Mouse (Mus musculus) MEL-GATA-1-ER (cell line): Measurements from ENCODE around the gene Mitf.

Source experiments
- DNase-seq: peaks from one replicate; pipeline ENCODE4 v3.0.0-alpha.2; 2012; ENCODE audit warnings: low read depth; ENCODE audit errors: extremely low read depth

Mitf gene

DNA sequence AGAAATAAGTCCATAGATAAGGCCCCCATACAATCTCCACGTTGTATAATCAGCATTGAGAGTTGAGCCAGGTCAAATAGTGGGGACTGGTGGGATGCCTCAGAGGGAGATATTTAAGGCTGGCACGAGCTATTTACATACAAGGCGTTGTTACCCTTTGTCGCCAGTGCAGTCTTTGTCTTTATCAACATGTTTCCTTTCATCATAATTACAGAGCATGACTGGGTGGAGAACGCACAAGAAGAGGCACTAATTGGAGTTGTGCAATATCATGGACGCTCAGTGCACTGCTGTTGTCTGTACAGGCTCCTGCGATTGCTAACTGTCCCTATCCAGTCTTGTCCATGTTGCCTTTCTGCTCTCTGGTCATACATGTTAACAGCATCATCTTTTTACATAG is 15.0 kb downstream of the Mitf start:
- no peak for DNase-seq

DNA sequence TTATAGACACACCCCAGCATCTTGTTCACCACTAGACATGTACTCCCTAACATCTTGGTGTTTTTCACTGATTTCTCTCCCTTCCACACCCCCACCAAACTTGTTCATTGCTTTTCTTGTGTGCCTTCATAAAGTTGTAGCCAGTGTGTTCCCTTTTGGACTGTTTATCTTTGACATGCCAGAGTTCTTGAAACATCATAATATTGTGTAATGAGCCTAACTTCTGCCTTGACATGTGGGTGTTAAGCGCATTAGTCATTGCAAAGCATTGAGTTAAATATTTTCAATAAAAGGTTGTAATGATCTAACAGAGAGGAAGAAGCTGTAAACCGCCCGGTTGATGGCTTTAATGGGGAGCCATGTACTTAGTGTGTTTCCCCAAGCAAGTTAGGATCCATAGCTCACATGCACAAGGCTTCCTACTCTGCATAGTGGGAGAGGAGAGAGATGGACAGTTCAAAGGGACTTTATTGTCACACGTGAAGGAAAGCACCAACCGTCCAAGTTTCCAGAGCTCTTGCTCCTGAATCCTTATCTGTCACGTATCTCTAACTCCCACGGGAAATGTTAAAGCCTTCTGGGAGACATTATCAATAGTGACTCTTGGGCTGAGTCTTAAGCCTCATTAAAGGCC is 19.9 kb downstream of the Mitf start:
- no peak for DNase-seq

DNA sequence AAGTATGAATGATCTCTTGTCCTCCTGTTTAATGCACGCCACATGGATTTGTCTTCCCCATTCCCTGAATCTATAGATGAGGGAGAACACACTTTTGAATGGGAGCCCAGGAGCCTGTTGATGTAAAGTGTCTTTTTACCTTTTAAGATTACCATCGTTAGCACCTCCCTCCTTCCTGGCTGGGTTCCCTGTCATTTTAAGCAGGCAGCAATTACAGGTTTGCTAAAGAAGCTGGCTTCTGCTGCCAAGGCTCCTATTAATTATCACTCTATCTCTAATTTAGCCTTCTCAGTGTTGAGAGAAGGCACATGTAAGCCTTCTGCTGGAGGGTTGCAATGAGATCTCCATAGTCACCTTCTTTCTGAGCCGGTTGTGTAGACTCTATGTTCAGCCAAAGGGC is 21.2 kb downstream of the Mitf start:
- no peak for DNase-seq

DNA sequence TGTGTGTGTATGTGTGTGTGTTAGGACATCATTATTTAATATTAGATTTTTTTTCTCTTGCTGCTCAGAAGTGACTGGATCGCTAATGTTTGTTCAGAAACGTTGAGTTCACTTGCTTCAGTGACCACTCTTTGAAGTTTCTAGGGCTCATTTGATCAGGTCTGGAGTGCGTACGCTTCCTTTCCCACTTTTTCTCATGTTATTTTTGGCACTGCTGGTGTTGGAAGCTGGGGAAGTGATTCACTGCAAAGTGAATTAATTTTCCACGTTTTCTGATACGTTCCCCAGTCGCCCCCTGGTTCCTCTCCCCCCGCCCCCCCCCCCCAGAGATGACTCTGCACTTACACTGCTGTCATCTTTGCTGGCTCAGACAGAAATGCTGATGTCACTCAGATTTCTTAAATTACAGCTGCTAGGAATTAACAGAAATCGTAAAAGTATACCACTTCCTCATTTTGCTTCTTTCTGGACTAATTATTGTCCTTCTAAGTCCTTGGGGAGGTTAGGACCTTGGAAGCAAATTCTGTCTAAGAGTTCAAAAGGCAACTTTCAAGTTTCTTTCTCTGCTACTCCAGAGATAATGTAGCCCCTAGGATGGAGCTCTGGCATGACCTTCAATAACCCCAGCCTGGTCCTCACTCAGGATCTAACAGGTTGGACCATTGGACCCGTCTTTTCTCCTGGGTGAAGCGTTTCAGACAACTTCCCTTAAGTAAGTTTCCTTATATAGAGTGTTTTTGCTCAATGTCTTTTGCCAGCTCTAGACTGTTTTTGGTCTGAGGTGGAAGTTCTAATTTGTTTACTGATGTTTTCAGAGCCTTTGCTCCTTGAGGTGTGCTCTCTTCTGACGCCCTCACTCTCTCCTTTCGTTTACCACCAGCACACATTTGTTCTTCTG is 22.2 kb downstream of the Mitf start:
- peak; percentile 26 for DNase-seq

DNA sequence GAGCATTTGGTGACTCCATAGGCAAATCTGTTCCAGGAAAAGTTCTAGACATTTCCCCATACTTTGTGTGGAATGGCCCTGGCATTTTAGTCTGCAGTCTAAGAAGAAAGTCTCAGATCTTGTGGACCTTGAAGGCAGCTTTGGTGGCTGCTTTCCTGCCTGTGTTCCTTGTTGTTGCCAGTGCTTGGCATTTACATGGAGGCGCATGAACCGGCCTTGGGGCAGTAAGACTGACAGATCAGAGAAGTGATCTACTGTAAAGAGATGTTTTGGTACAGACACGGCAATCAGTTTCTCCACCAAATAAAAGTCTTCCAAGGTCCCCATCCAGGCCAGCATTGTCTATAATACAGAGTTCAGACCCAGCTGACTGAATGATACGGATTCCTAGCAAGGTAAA is 25.6 kb downstream of the Mitf start:
- no peak for DNase-seq

DNA sequence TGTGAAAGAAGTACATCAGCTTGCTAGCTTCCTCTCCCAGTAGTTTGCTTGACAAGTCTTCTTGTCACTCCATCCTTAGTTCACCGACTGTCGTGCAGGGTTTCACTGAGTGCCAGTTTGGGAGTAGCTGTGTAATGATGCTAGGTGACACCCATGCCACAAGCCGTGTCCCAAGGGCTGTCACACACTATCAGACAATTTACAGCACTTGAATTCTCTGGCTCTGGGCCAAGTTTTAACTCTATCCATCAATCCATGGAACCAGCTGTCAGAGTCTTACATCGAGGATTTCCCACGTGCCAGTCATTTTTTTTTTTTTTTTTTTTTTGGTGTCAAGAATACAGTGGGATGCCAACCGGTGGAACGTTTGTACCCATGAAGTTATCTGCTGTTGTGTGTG is 29.3 kb downstream of the Mitf start:
- DNase-seq, result no peak

DNA sequence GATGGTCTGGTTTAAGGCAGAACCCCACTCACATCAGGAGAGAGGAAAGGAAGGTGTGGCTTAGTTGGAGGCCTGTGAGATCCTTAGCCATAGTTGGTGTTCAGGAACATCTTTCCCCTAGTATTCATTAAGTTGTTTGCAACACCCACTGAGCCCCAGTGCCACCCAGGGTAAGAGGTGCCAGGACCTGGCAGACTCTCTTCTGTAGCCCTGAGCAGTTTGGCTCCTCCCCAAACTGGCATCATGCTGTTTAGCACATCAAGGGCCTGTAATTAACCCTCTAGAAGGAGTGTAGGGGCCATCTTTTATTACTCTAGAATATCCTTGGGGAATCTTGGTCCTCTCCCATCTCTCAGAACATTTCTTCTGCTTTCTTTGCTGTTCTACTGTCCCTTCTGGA is 30.9 kb downstream of the Mitf start:
- DNase-seq, result no peak

DNA sequence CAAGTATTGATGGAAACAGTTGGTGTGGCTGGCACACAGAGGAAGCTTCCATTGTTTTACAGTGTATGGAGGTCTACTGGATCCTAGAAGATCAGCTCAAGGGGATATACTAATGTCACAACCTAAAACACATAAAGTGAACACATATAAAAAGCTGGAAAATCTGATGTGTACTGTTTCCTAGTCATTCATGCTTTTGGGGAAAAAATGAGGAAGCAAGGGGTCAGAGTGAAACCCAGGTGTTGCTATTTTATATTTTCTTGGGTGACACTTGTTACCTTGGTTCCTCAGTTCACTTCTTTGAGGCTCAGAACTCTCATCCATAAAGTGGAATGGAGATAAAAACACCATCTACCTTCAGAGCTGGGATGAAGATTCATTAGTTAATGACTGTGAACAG is 32.7 kb downstream of the Mitf start:
- DNase-seq, result no peak

DNA sequence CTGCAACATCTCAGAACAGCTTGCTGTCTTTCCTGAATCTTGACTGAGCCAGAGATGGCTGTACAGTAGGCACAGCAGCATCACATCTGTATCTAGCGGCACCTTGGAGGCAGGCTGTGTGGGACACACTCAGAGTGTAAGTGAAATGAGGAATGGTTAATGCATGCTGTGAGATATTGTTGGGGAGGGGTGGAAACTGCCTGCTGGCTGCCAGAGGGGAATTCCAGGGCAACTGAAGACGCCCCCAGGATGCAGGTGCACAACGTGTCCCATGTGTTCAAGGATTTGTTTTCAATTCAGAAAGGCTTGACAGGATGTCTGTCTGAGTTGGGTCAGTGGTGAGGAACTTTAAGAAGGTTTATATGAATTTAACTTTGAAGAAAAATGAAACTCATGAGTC is 37.3 kb downstream of the Mitf start:
- no peak for DNase-seq

DNA sequence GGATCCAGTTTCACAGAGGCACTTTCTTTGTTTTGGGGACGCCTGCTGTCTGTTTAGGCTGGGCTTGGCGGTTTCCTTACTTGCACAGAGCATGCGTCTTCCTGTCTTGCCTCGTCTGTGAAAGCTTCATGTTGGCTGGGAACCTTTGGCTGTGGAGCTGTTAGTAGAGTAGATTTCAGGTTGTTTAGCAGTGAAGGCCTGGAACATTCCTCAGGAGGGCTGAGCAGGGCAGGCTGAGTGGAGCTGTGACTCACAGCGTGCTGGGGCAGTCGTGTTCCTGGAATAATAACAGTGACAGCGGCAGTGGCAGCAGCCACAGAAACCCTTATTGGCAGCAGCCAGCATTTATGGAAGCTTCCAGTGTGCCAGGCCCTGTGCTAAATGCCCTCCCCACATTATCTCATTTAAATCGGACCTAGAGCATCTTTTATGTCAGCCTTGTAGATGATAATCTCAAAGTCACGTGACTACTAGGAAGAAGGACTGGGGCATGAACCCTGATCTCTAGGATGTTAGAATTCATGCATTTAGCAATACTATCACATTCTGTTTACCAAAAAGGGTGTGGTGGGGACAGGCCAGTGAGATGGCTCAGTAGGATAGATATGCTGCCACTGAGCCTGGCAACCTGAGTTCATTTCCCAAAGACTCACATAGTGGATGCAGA is 41.5 kb downstream of the Mitf start:
- DNase-seq, result no peak

DNA sequence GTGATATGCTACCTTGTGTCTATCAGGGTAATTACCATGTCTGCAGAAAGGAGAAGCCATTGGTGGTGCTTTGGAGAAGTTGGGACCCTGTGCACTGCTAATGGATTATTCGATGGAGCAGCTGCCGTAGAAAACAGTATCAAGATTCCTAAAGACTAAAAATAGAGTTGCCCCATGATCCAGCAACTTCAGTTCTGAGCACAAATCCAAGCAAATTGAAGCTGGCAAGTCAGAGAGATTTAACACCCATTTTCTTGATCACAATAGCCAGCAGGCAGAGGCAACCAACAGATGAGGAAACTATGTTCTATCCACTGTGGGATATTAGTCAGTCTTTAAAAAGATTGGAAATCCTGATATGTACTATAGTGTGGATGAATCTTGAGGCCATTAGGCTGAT is 47.4 kb downstream of the Mitf start:
- no peak for DNase-seq

DNA sequence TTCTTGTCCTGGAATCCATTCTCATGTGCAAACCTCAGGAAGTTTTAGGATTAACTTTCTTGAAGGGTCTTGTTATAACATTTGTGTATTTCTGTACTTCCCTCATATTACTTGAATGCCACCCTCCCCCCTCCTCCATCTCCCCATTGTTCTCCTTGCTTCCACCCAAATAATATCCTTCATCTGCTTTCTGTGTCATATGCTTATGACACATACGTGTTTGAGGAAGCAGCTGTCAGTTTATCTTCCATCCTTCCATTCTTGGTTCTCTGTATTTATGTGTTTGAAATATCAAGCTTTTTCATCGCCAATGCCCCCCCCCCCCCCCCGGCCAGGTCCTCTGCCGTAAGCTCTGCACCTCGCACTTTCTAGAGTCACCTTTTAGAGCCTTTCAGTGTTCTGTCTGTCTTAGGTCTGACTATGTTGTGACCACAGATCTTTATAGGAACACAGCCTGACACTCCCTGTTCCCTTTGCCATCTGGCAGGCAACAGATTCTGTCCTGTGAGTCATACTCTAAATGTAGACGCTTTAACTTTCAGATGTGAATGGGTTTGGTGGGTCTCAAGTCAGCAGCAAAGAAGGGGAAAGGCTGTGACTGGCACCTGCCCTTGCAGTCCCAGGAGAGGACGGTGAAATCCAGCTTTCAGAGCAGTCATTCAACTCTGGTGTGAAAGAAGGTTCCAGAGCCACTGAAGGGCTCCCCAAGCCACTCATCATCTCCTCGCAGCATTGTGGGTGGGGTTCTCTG is 48.7 kb downstream of the Mitf start:
- no peak for DNase-seq

DNA sequence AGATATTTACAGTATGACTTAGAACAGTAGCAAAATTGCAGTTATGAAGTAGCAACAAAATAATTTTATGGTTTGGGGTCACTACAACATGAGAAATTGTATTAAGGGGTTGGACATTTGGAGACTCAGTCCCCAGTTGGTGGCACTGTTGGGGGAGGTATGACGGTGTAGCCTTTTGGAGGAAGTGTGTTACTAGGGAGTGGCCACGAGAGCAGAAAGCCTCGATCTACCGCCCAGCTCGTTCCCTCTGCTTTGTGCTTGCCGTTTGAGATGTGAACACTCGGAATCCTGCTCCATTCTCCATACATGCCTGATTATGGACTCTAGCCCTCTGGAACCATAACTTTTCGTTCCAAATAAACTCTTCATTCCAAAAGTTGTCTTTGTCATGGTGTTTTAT is 49.6 kb downstream of the Mitf start:
- peak; percentile 27 for DNase-seq

DNA sequence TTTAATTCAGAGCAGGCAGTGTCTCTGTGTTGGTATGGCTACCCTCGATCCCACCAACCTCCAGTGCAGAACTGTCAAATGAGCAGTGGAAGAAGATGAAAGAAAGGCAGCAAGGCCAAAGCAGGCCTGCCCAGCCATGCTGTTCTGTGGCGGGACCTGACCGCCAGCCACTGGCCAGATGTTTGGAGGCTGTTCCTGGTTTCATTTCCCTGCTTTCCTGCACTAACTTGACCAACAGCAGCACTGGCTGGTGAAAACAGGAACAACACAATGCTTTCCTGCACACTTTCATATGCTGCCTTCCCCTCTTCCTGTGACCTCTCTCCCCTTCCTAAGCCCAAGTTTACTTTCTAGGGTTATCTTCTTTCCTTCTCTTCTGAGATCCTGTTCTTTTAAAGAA is 50.8 kb downstream of the Mitf start:
- no peak for DNase-seq

DNA sequence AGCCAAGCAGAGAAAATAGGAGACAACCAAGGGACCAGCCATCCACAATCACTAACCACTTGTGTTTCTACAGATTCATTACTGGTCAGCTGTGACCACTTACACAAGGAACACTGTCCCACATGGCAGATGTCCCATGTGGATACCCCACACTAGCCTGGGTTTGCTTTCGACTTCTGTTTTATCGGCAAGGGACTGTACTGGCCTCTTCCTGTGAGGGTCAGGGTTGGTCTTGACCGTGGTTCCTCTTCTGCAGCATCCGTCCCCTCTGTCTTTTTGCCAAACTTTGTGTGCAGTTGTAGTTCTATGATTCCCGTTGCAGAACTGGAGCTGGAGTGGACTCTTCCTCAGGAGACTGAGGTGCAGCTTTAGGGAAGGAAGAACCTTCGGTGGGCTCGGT is 59.7 kb downstream of the Mitf start:
- DNase-seq, result no peak

DNA sequence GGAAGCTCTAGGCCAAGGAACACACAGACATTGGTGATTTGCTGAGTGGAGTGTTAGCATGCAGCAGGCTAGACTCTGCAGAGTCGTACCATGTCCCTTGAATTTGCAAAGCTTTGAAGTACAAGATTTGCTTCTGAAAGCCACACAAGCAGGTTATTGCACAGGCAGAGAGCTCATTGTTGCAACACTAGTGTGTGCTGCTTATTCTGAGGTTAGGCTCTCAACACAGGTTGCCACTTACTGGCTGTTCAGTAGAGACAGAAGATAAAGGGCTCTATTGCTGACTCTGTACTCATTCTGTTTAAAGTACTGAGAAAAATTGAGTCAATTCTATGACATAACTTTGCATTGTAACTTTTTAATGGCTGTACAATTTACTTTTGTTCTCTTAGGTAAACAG is 61.2 kb downstream of the Mitf start:
- DNase-seq, result no peak

DNA sequence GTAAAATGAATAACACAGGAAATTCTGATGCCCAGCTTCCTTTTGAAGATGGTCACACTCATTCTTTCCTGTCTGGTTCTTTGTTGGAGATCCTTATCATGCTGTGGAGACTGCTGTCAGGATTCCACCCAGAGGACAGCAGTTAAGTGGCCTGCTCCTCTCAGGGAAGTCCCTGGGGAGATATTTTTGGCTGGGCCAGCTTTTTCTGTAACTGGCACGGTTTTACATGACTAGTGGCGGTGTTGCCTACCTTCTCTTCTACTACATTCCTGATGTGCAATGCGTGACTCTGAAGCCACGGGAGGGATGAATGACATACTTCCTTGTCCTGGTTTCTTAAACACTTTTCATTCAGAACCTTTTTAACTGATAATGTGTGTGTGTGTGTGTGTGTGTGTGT is 63.1 kb downstream of the Mitf start:
- no peak for DNase-seq

DNA sequence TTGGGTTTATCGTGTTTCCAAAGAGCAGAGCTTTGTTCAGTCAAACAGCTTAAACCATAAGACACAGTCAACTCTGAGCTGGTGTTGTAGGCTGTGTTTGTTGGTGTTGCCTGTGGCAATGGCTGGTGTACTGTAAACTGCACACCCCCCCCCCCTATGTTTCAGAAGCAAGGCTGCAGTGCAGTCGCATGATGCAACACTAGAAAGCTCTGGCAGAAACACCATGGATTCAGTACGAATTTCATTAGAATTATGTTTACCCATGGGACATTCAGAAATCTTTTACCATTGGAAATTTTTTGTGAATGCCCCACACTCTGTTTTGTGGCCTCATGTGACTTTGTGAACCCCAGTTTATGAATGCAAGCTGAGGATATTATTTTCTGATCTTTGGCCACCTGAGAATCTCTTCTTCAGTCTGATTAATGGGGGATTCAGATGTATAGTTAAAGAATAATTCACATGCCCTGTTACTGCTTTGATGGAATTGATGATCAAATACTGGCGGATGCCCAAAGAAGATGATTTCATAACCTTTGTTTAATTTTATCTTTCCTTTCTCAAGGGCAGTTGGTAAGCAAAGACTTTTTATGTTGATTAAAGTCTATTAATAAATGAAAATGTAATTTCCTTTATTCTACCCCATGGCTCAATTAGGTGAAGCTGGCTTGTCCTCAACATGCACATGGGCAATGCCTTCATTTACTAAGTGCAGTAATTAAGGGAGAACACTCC is 64.6 kb downstream of the Mitf start:
- DNase-seq, result no peak

DNA sequence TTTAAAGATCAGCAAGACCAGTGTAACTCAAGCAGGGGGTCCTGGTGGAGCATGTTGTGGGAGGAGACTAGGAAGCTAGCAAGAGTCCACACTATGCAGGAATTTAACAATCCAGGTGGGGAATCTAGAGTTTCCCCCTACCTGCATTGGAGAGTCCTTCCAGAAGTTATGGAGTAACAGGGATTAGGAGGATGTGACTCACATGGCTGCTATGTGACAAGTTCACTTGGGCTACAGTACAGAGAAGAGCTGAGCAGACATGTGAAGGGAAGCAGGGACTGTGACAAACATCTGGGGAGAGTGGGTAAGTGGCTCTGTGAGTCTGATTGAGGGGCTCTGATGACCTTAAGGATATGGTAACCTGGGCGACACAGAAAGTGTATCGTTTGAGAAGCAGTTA is 66.2 kb downstream of the Mitf start:
- DNase-seq, result no peak

DNA sequence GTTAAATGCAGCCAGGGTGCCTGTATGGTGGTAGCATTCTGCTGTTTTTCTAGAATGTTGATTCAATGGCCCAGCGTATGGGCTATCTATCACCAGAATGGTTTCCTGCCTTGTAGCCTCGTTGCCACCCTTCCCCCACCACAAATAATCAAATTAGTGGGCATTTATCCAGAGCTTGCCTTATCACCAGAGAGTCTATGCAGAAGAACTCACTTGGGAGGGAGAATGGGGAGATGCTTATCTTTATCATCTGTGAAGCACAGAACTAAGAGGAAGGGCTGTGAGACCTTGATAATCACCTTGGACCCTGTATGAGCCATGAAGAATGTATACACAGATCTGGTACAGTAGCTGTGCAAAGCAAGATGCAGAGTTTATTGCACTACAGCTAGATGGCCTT is 70.1 kb downstream of the Mitf start:
- DNase-seq, result peak; percentile 67

DNA sequence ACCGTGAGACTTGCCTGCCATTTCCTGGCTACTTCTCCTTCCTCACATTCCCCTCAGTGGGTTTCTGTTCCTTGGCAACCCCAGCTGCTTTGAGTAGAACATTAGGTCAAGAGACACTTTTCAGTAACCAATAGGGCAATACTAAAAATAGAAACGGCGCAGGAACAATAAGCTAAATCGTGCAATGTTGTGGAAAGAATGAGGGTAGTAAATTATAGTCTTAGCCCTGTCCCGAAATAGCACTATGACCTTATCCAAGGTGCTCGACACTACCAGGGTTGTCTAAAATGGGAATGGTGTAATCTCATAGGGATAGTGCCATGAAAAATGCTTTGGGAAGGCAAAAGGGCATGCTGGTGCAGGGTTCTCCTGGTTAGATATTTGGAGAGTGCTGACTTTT is 70.6 kb downstream of the Mitf start:
- no peak for DNase-seq
